Mouse (Mus musculus): ENCODE results near the gene Klhdc9. TPM values are rescaled to one million over a fixed set of nuclear protein-coding genes. Genes with fewer than 3 reads are reported as not detected.

Klhdc9 gene
- polyA plus RNA-seq, 1 experiment from 2014 or later, result 4.6 TPM

Other genes starting within 250 kb of the Klhdc9 start
- 7.8 and 9.2 TPM in 2 replicates for gene Cfap126, start 246.9 kb downstream of the Klhdc9 start, polyA plus RNA-seq (2015; fragmentation: Nextera tagmentation; extraction: Ambion mirVana)
- gene Sdhc, start 210.2 kb downstream of the Klhdc9 start, polyA plus RNA-seq (2015; fragmentation: Nextera tagmentation; extraction: Ambion mirVana), result 284 and 311 TPM in 2 replicates
- gene Mpz, start 210.1 kb downstream of the Klhdc9 start, polyA plus RNA-seq (2015; fragmentation: Nextera tagmentation; extraction: Ambion mirVana), result 0.20 and 0.63 TPM in 2 replicates
- 15.1 and 20.7 TPM in 2 replicates for gene Pcp4l1, start 164.5 kb downstream of the Klhdc9 start, polyA plus RNA-seq (2015; fragmentation: Nextera tagmentation; extraction: Ambion mirVana)
- 0.38 and 0.47 TPM in 2 replicates for gene Nr1i3, start 146.8 kb downstream of the Klhdc9 start, polyA plus RNA-seq (2015; fragmentation: Nextera tagmentation; extraction: Ambion mirVana)
- gene Tomm40l, start 138.3 kb downstream of the Klhdc9 start, polyA plus RNA-seq (2015; fragmentation: Nextera tagmentation; extraction: Ambion mirVana), result 46.8 and 58.3 TPM in 2 replicates
- 2.1 and 3.1 TPM in 2 replicates for gene Apoa2, start 135.7 kb downstream of the Klhdc9 start, polyA plus RNA-seq (2015; fragmentation: Nextera tagmentation; extraction: Ambion mirVana)
- gene Fcer1g, start 126.4 kb downstream of the Klhdc9 start, polyA plus RNA-seq (2015; fragmentation: Nextera tagmentation; extraction: Ambion mirVana), result 15.9 and 19.3 TPM in 2 replicates
- gene Adamts4, start 110.4 kb downstream of the Klhdc9 start, polyA plus RNA-seq (2015; fragmentation: Nextera tagmentation; extraction: Ambion mirVana), result 8.7 and 9.1 TPM in 2 replicates
- gene Ndufs2, start 109.4 kb downstream of the Klhdc9 start, polyA plus RNA-seq (2015; fragmentation: Nextera tagmentation; extraction: Ambion mirVana), result 218 and 225 TPM in 2 replicates
- 113 and 115 TPM in 2 replicates for gene B4galt3, start 90.5 kb downstream of the Klhdc9 start, polyA plus RNA-seq (2015; fragmentation: Nextera tagmentation; extraction: Ambion mirVana)
- 44.4 and 49.5 TPM in 2 replicates for gene Ppox, start 79.6 kb downstream of the Klhdc9 start, polyA plus RNA-seq (2015; fragmentation: Nextera tagmentation; extraction: Ambion mirVana)
- 105 and 112 TPM in 2 replicates for gene Usp21, start 72.8 kb downstream of the Klhdc9 start, polyA plus RNA-seq (2015; fragmentation: Nextera tagmentation; extraction: Ambion mirVana)
- 105 and 116 TPM in 2 replicates for gene Ufc1, start 65.8 kb downstream of the Klhdc9 start, polyA plus RNA-seq (2015; fragmentation: Nextera tagmentation; extraction: Ambion mirVana)
- gene Dedd, start 31.7 kb downstream of the Klhdc9 start, polyA plus RNA-seq (2015; fragmentation: Nextera tagmentation; extraction: Ambion mirVana), result 53.6 and 55.2 TPM in 2 replicates
- gene Nit1, start 15.2 kb downstream of the Klhdc9 start, polyA plus RNA-seq (2015; fragmentation: Nextera tagmentation; extraction: Ambion mirVana), result 53.8 and 56.9 TPM in 2 replicates
- 146 and 166 TPM in 2 replicates for gene Pfdn2, start 15.1 kb downstream of the Klhdc9 start, polyA plus RNA-seq (2015; fragmentation: Nextera tagmentation; extraction: Ambion mirVana)
- gene Nectin4, start 9.3 kb upstream of the Klhdc9 start, polyA plus RNA-seq (2015; fragmentation: Nextera tagmentation; extraction: Ambion mirVana), result 3.6 and 3.9 TPM in 2 replicates
- gene Arhgap30, start 28.2 kb upstream of the Klhdc9 start, polyA plus RNA-seq (2015; fragmentation: Nextera tagmentation; extraction: Ambion mirVana), result 0.45 and 0.59 TPM in 2 replicates
- gene Usf1, start 50.5 kb upstream of the Klhdc9 start, polyA plus RNA-seq (2015; fragmentation: Nextera tagmentation; extraction: Ambion mirVana), result 197 and 201 TPM in 2 replicates
- gene Tstd1, start 58.1 kb upstream of the Klhdc9 start, polyA plus RNA-seq (2015; fragmentation: Nextera tagmentation; extraction: Ambion mirVana), result 6.2 and 7.6 TPM in 2 replicates
- 10.4 and 10.5 TPM in 2 replicates for gene F11r, start 76.7 kb upstream of the Klhdc9 start, polyA plus RNA-seq (2015; fragmentation: Nextera tagmentation; extraction: Ambion mirVana)
- 34.8 and 35.9 TPM in 2 replicates for gene Alyref2, start 142.7 kb upstream of the Klhdc9 start, polyA plus RNA-seq (2015; fragmentation: Nextera tagmentation; extraction: Ambion mirVana)
- not detected in 2 replicates for gene Itln1, start 174.5 kb upstream of the Klhdc9 start, polyA plus RNA-seq (2015; fragmentation: Nextera tagmentation; extraction: Ambion mirVana)
- gene Cd244a, start 198.4 kb upstream of the Klhdc9 start, polyA plus RNA-seq (2015; fragmentation: Nextera tagmentation; extraction: Ambion mirVana), result not detected in 2 replicates
- gene Ly9, start 246.6 kb upstream of the Klhdc9 start, polyA plus RNA-seq (2015; fragmentation: Nextera tagmentation; extraction: Ambion mirVana), result 0.11 and 0.14 TPM in 2 replicates

Measured in midbrain, embryonic 16.5 days (tissue).